Mouse (Mus musculus) gastrocnemius, adult 18-20 months (tissue): ENCODE data around the gene Vill. TPM values are rescaled to one million over a fixed set of nuclear protein-coding genes. Genes with fewer than 3 reads are reported as not detected.

Experiments
- DNase-seq: peaks from one replicate; pipeline ENCODE4 v3.0.0; 2021; ENCODE audit warnings: low spot score
- total RNA-seq, 2 experiments: library from RNA; stranded (reverse); gene quantifications; 2 replicates each; pipeline ENCODE4 v1.2.3; 2021

Gene Vill
- total RNA-seq, 2 experiments from 2014 or later: 0.23 TPM; not detected in 1

DNA sequence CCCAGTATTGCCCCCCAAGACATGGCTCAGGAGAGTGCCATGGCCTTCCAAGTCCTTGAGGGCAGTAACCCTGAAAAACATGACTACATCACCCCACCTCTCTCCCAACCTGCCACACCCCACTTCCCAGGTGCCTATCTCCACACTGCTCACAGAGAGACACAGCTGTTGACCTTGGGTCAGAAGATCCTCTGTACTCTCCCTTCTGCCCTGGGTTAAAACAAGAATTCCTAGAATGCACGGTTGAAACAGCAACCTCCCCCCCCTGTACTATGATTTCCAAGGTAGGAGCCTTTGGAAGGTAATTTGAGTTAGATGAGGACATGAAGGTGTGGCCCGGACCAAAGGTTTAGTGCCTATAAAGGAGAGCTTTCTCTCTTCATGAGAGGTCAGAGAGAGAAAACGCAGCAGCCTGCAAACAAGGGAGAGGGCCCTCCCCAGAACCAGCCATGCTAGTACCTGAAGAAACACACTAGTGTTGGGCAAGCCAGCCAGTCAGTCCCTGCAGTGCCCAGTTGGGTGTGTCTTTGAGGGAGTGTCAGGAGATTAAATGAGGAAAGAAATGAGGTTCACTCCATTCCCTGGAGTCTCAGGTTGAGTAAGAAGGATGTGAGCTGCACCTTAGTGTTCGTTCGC lies 27.6 kb downstream of the Vill start:
- no peak for DNase-seq

DNA sequence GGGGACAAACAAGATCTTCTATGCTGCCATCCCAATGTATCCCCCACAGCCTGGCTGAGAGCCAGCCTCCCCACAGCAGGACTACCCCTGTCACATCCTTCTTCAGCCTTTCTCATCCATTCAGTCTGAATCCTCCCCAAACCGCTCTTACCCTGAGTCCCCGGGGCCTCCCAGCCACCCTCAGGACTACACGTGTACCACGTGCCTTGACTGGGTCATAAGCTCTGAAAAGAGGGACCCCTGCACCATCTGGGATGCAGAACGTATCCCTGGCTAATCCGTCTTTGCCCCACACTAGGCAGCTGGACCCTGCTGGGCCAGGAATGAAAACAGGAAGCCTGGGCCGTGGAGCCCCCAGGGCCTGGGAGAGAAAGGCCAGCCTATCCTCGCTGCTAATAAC lies 29.5 kb downstream of the Vill start:
- no peak for DNase-seq

DNA sequence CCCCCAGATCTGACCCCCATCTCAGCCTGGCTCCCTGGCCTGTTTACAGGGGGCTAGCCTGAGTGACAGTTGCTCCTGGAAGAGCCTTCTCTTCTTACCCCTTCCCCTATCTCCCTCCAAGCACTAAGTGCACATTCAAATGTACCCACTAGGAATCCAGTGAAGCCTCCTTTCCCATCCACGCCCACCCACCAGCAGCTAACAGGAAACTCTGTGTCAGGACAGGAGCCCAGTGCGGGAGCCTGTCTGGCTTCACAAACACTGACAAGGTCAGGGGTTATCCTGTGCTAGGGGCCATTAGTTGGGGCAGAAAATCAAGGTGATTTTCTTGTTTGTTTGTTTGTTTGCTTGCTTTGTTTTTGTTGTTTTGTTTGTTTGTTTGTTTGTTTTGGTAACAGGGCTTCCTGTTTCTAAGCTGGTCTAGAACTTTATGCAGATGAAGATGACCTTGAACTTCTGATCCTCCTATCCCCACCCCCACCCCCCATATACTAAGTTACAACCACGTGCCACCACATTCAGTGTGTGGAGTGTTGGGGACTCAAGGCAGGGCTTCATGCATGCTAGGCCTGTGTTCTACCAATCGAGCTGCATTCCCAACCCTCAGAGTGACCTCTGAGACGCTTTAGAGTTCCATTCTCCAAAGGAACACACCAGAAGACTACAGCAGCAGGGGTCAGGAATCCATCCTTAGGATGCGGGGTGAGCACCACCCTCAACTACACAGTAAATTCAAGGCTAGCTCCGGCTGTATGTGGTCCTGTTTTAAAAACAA lies 30.3 kb downstream of the Vill start:
- DNase-seq: no peak

DNA sequence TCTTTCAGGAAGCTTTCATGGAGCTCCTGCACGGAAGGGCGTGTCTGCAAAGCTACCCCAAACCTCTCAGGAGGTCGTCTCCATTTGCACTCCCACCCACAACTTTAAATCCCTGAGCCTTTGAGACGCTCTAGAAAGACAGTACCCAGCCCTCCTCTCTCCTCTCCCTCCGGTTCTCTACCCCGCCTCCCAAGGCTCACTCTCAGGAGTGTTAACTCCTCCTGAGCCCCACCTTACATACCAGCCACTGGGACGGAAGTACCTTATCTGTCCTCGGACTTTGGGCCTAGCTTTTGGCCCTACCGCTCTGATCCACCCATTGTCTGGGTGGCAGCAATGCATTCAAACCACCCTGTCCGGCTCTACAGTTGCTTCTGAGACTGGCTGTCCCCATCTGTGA lies 31.4 kb downstream of the Vill start:
- no peak for DNase-seq

GRCm38 (mm10) chr9:119086451-119086850 lies 33.9 kb downstream of the Vill start:
- DNase-seq: no peak

GRCm38 (mm10) chr9:119087309-119087708 lies 34.7 kb downstream of the Vill start:
- DNase-seq: no peak

DNA sequence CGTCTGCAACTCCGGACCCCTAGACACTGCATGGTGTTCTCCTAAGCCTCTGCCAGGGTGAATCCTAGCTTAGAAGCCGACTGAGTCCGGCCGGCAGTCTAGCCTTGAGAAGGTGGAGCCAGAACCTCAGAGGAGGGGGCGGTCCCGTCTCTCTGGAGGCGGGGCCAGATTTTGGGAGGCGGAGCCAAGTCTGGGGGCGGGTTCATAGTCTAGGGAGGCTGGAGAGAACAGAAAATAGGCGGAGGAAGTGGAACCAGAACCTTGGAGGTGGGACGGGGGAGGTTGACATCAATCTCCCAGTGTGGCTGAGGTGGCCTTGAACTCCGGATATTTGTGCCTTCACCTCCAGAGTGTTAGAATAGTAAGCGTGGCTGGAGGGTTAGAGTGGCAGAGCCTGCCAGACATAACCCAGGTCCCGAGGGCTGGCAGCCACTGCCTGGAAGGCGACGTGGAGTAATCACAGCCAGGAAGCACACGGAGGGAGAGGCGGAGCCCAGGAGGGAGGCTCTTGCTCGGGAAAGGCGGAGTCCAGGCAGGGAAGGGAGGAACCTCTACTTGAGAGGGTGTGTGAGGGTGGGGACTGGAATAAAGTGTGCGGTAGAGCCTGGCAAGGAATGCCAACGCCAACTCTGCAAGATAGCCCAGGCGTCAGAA lies 35.7 kb downstream of the Vill start:
- DNase-seq: peak; percentile 91

GRCm38 (mm10) chr9:119089437-119089836 lies 36.9 kb downstream of the Vill start:
- DNase-seq: no peak

GRCm38 (mm10) chr9:119090462-119090861 lies 37.9 kb downstream of the Vill start:
- DNase-seq: no peak

GRCm38 (mm10) chr9:119091581-119092310 lies 39.2 kb downstream of the Vill start:
- no peak for DNase-seq

DNA sequence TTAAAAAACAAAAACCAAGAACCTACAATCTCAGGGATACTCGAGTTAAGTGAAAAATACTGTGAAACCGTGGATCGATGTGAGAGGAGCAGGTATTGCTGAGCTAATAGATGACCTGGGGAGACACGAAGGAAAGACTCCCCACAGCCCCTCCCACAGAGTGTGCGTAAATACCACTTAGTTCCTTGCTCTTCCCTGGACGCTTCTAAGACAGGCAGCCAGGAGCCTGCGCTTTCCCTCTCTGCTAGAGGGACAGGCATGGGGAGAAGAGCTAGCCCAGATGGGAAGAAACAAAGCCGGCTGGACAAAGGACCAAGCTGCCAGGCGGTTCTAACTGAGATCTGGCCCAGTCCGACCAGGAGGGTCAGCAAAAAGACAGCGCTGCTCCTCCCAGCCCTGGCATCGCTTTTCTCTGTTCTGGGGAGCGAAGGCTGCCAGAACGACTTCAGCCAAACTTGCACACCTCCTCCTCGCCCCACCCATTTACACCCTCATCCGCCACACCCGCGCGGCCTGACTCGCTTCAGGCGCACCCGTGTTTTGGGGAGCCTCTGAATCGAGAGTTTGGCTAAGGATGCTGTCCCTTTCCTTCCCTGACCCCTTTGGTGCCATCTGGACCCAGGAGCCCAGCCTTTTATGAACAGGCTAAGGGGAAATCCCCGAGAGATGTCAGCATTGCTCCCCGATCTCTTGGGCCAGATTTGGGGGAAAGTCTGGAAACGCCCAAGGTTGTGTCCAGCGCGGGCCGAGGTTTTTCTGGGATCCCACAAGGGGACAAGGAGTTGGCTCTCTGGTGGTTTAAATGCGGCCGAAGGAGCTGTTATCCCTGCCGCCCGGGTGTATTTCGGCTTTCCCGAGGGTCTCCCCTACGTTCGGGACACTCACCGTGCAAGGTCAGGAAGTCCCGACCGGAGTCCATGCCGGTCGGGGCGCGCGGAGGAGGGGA lies 40.2 kb downstream of the Vill start:
- DNase-seq: peak; percentile 56

DNA sequence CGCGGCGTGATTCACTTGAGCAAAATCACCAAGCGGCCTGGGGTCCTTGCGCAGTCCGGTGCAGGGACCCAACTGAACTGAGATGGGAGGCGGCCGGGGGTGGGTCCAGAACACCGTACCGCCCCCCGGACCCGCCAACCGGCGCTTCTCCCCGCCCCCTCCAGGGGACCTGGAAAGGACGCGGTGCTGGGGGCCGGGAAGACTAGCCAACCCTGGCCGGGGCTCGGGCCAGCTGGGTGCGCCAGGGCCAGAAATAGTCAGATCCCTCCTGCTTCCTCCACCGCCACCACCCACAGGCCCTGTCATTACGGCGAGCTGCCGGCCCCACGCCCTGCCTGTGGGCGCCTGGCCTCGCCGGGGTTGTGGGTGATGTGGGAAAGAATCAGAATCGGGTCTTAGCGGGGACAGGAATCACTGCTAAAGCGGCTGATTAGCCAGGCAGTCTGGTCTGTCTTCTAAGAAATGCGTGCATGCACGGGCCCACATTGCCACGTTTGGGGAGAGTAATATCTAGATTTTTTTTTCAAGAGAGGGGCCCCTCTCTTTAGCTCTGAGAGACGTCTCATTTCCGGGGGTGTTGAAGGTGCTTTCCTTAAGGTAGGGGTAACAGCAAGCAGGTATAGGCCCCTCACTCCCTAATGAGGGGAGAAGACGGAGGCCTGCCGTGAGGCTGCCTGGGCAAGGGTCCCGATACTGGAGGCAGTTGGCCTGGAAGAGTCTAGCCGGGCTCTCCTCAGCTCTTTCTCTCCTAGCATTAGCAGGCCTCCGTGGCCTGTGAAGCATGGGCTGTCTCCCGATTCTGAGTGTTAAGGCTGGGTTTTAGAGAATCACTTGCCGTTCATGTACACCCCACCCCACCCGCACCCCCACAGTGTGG lies 41.1 kb downstream of the Vill start, which contains the start of gene Plcd1:
Gene Plcd1, minus strand, starts transcription at position 84 of the 877 bp plus-strand sequence.
- peak; percentile 95 for DNase-seq

GRCm38 (mm10) chr9:119094462-119095109 lies 42.0 kb downstream of the Vill start:
- DNase-seq: no peak

DNA sequence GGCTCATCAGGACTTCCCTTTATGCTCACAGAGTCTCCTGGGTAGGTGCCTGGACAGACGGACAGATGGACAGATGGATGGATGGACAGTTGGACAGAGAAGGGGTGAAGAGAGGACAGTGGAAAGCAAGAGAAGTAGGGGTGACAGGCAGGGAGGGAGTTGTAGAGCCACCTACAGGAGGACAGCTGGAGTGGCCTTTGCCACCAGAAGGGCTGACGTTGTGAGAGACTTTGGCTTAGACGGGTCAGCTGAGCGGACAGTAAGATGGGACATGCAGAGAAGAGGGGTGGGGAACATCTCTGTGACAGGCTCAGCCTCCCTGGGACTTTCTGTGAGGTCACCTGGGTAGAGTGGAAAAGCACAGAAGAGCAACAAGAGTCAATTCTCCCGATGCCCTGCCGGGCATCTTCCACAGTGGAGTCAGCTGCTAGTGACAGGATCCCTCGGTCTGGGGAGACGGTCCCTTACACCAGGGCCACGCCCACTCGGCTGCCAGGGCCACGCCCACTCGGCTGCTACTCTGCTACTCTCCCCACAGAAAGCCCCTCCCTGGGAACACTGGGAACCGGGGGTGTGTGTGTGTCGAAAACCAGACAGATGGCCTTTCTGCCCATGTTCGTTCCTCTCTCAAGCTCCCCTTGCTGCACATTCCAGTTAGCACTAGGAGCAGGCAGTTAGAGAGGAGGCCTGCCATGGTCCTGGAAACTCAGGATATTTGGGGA lies 47.8 kb downstream of the Vill start:
- DNase-seq: no peak

DNA sequence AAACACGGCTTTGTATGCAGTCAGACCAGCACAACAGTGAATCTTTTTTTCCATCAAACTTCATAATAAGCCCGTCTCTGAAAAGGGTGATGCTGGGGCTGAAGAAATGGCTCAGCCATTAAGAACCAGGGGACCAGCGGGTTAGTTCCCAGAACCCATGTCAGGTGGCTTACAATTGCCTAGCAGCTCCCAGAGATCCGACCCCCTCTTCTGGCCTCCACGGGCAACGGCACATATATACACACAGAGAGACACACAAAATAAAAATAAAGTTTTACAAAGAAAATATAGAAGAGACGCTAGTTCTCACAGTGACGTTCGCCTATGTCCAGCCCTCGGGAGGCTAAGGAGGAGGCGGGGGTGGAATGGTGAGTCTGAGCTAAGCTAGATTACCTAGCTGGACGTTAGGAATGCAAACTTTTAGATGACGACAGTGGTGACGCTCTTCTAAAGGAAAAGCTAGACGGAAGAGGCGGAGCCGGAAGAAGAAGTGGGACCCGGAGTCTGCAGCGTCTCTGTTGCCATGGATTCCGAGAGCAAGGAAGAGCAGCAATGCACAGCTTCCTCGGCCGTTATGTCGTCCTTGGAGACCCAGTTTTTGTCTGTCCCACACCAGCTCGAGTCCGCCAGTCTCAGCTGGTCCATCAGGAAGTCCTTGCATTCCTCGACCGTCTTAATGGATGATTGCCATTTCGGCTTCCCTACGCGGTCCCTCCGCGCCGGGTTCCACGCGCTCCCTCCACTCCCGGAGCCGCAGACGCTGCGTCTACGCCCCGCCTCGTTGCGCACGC lies 49.6 kb downstream of the Vill start, which contains the start of gene Dlec1:
Gene Dlec1, plus strand, starts transcription at position 487 of the 791 bp plus-strand sequence.
- DNase-seq: peak; percentile 65

GRCm38 (mm10) chr9:119102783-119103113 lies 50.2 kb downstream of the Vill start:
- DNase-seq: no peak

GRCm38 (mm10) chr9:119107566-119107965 lies 55.0 kb downstream of the Vill start:
- DNase-seq: peak; percentile 39
